Mouse (Mus musculus) myocyte (in vitro differentiated cells): ENCODE results near the gene Cadm2.

Experiments used
- CEBPB ChIP-seq: IDR thresholded peaks from 2 replicates; pipeline ENCODE4 v1.6.1; 2011; ENCODE audit warnings: mild to moderate bottlenecking, moderate library complexity; ENCODE audit not compliant: poor library complexity, insufficient read depth, severe bottlenecking
- MAX ChIP-seq: IDR thresholded peaks from one replicate; pipeline ENCODE4 v1.6.1; 2011; ENCODE audit warnings: low read depth, mild to moderate bottlenecking, control low read depth
- USF1 ChIP-seq: IDR thresholded peaks from one replicate; pipeline ENCODE4 v1.6.1; 2011; ENCODE audit warnings: low read depth, mild to moderate bottlenecking, control low read depth, moderate library complexity

GRCm38 (mm10) chr16:67089747-67090146 lies 531.0 kb downstream of the Cadm2 start:
- TF ChIP-seq USF1, result no peak
- TF ChIP-seq CEBPB, result no peak
- TF ChIP-seq MAX, result no peak
